Mouse (Mus musculus) R1 (cell line): Measurements from ENCODE around the gene Plac1.

ENCODE experiments used
- DNase-seq: peaks from one replicate; pipeline ENCODE4 v3.0.0-alpha.2; 2018; ENCODE audit warnings: low read depth, low spot score

Gene Plac1

GRCm38 (mm10) chrX:53107127-53107526 lies 132.8 kb downstream of the Plac1 start:
- DNase-seq: no peak

- DNase-seq: no peak
Observed at GRCm38 (mm10) chrX:53101165-53101564, 138.7 kb downstream of the Plac1 start.

GRCm38 (mm10) chrX:53099951-53100350 lies 140.0 kb downstream of the Plac1 start:
- no peak for DNase-seq

- no peak for DNase-seq
Observed at GRCm38 (mm10) chrX:53099266-53099665, 140.6 kb downstream of the Plac1 start.

- DNase-seq: no peak
Observed at GRCm38 (mm10) chrX:53098293-53098692, 141.6 kb downstream of the Plac1 start.

- no peak for DNase-seq
Observed at GRCm38 (mm10) chrX:53097786-53098185, 142.1 kb downstream of the Plac1 start.

- DNase-seq: no peak
Observed at GRCm38 (mm10) chrX:53093381-53093780, 146.5 kb downstream of the Plac1 start.

GRCm38 (mm10) chrX:53088663-53089292 lies 151.1 kb downstream of the Plac1 start:
- no peak for DNase-seq

- DNase-seq: no peak
Observed at GRCm38 (mm10) chrX:53087202-53087601, 152.7 kb downstream of the Plac1 start.

- DNase-seq: no peak
Observed at GRCm38 (mm10) chrX:53085559-53085958, 154.4 kb downstream of the Plac1 start.

- DNase-seq: peak; percentile 60
Observed at GRCm38 (mm10) chrX:53064406-53064805, 175.5 kb downstream of the Plac1 start.

- DNase-seq: no peak
Observed at GRCm38 (mm10) chrX:53059426-53060007, 180.4 kb downstream of the Plac1 start.

GRCm38 (mm10) chrX:53058459-53059280 lies 181.2 kb downstream of the Plac1 start:
- DNase-seq: peak; percentile 18

- no peak for DNase-seq
Observed at GRCm38 (mm10) chrX:53057760-53058090, 182.2 kb downstream of the Plac1 start.

GRCm38 (mm10) chrX:53057054-53057759 lies 182.7 kb downstream of the Plac1 start:
- peak; percentile 58 for DNase-seq

- peak; percentile 52 for DNase-seq
Observed at GRCm38 (mm10) chrX:53056627-53057026, 183.3 kb downstream of the Plac1 start.

GRCm38 (mm10) chrX:53055771-53056170 lies 184.1 kb downstream of the Plac1 start:
- DNase-seq: peak; percentile 52

- no peak for DNase-seq
Observed at GRCm38 (mm10) chrX:53053885-53054284, 186.0 kb downstream of the Plac1 start.

GRCm38 (mm10) chrX:53052652-53053500 lies 187.0 kb downstream of the Plac1 start:
- DNase-seq: peak; percentile 87

- DNase-seq: no peak
Observed at GRCm38 (mm10) chrX:53050353-53050752, 189.6 kb downstream of the Plac1 start.

GRCm38 (mm10) chrX:53049196-53049595 lies 190.7 kb downstream of the Plac1 start:
- DNase-seq: no peak
